Mouse (Mus musculus) small intestine, adult 2 months (tissue): ENCODE results near the gene Srcin1. TPM values are rescaled to one million over a fixed set of nuclear protein-coding genes. Genes with fewer than 3 reads are reported as not detected.
A peak's percentile ranks its signal among the peaks of the same experiment; 100 is the strongest.

Experiments
- H3K27ac ChIP-seq: fragments of 200-500 bp; 2 replicates; pipeline ENCODE4 v1.5.1; 2012; ENCODE audit warnings: low read depth, low read length, control low read depth, inconsistent platforms; ENCODE audit not compliant: insufficient read depth
- H3K27me3 ChIP-seq: fragments of 200-500 bp; 2 replicates; pipeline ENCODE4 v1.6.1; 2012; ENCODE audit warnings: mild to moderate bottlenecking, moderate library complexity, low read length, inconsistent platforms; ENCODE audit not compliant: control insufficient read depth, insufficient read depth
- H3K36me3 ChIP-seq: fragments of 200-500 bp; 2 replicates; pipeline ENCODE4 v1.6.1; 2012; ENCODE audit warnings: mild to moderate bottlenecking, low read length, control low read depth, inconsistent platforms; ENCODE audit not compliant: control insufficient read depth, insufficient read depth
- H3K4me1 ChIP-seq: fragments of 200-500 bp; 2 replicates; pipeline ENCODE4 v1.6.1; 2012; ENCODE audit warnings: low read length, inconsistent platforms, mixed read lengths; ENCODE audit not compliant: control insufficient read depth, insufficient read depth, insufficient read length
- H3K4me3 ChIP-seq: fragments of 200-500 bp; 2 replicates; pipeline ENCODE4 v1.5.1; 2012; ENCODE audit warnings: low read depth, mild to moderate bottlenecking, control low read depth, inconsistent platforms, low read length, moderate library complexity
- CTCF ChIP-seq: fragments of 200-500 bp; IDR thresholded peaks from 2 replicates; pipeline ENCODE4 v1.5.1; 2012; ENCODE audit warnings: low read depth, mild to moderate bottlenecking, control low read depth, inconsistent platforms, low read length, moderate library complexity, mixed read lengths; ENCODE audit not compliant: insufficient replicate concordance, insufficient read length; ENCODE audit errors: extremely low read depth
- POLR2A ChIP-seq: fragments of 200-500 bp; IDR thresholded peaks from 2 replicates; pipeline ENCODE4 v1.6.1; 2012; ENCODE audit warnings: low read depth, mild to moderate bottlenecking, control low read depth, inconsistent platforms, low read length, moderate library complexity
- WGBS: fragments of 180-500 bp; shearing (Covaris S2); methylation state at CpG from one replicate; pipeline ENCODE4 v1.1.7; 2018; 5-methylcytosine and 5-hydroxymethylcytosine counted together
- polyA plus RNA-seq: library from polyadenylated mRNA; depleted of rRNA; stranded (reverse); fragments of >200 nt; gene quantifications from 2 replicates; pipeline ENCODE4 v1.2.3, GENCODE M21; 2012

The Srcin1 gene
- polyA plus RNA-seq, 1 experiment = 0.53 TPM

DNA sequence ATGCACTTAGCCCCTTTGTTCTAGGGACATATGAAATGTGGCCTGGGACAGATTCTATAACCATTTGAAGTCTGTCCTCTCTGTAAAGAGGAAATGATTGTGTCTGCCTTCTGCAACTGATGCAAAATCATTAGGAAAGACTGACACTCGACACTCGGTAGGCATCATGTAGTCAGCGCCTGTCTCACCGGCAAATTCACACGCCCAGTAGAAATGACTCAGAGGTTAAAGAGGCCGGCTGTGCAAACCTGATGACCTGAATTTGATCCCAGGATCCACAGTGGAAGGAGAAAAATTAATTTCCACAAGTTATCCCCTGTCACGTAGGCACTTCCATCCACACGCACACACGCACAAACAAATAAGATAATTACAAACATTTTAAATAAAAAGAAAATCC lies 51.7 kb downstream of the Srcin1 start:
- WGBS = 42% methylated on average over 9 of the region's 9 CpGs
- Histone ChIP-seq H3K4me1 (peaks cover 5% of the 10 kb centered on the region), H3K27ac (no peak overlapping the region), H3K4me3 (no peak overlapping the region), H3K27me3 (no peaks in the 10 kb centered on the region), H3K36me3 (no peaks in the 10 kb centered on the region)
- no peak for TF ChIP-seq CTCF

DNA sequence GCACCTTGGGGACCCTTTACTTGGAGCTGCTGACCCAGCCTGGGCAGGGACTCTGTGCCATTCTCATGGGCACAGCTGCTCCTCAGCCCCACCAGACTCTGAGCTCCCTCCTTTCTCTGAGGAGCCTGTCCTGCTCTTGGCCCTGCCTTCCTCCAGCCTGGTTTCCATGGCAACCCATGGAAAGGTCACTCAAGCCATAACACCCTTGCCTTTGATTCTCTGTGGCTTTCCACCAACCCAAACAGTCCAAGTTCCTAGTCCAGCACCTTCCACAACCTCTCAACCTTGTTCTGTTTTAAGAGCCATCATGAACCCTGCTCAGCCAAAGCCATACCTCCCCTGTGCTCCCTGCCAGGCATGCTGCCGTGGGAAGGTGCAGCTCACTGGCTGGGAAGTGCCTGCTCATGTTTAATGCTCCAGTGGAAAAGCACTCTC lies 52.1 kb downstream of the Srcin1 start:
- Histone ChIP-seq H3K4me3 (no peak overlapping the region), H3K4me1 (peaks cover 3% of the 10 kb centered on the region), H3K27ac (no peak overlapping the region), H3K36me3 (no peaks in the 10 kb centered on the region), H3K27me3 (no peaks in the 10 kb centered on the region)
- WGBS = 9% methylated on average over 1 of the region's 1 CpGs
- TF ChIP-seq POLR2A = no peak

DNA sequence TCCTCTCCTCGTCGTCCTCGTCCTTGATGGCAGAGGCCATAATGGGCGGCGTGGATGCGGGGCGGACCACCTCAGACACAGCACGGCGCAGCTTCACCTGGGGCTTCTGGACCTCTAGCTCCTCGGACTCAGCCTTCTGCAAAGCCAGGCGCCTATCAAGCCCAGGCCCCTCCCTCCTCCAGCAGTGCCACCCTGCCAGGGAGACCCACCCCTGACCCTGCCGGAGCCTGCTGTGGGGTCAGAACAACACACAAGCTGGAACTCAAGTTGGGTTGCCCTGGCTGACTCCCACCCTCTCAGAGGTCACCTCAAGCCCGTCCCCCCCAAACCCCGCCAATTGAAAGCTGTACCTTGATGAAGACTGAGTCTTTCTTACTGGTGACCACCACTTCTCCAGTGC lies 52.9 kb downstream of the Srcin1 start:
- H3K27ac ChIP-seq = no peak overlapping the region
- H3K27me3 ChIP-seq = no peaks in the 10 kb centered on the region
- H3K4me1 ChIP-seq = no peaks in the 10 kb centered on the region; the same call in none of the 2 replicates
- H3K4me3 ChIP-seq = no peak overlapping the region
- 81% methylated on average over 14 of the region's 14 CpGs for WGBS
- TF ChIP-seq CTCF = no peak
- TF ChIP-seq POLR2A = no peak
- no peaks in the 10 kb centered on the region for H3K36me3 ChIP-seq

DNA sequence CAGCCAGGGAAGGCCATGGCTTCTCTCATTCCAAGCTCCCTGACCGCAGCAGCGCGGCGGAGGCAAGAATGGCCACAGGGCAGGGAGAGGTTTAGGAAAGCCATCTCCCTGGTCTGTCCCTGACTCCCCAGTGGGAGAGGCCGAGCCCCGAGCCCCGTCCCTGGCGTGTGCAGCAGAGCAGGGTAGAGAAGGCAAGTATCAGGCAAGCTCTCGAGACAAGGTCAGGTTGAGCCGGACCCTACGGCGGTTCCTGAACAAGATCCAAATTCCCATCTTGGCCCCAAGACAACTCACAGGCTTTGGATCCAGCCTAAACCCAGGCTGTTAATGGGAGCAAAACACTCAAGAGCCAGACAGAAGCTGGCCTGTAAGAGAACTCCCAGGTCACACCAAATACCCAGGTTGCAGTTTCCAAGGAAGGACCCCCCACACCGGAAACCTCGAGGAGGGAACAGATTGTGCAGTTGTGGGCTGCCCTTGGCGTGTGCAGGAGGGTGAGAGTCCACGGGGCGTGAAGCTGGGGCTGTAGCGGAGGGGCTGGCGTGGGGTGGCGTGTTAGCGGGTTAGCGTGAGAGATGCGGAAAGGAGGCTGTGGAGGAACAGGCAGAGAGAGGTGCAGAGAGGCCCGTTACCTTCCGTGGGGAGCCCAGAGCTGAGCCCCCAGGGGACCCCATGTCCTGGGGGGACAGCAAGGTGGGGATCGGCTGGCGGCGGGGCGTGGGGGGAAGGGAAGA lies 54.1 kb downstream of the Srcin1 start:
- H3K27ac ChIP-seq = no peak overlapping the region
- TF ChIP-seq POLR2A (no peak), CTCF (no peak)
- H3K36me3 ChIP-seq = no peaks in the 10 kb centered on the region
- H3K4me3 ChIP-seq = no peak overlapping the region
- no peaks in the 10 kb centered on the region; the same call in 1 of the 2 replicates for H3K4me1 ChIP-seq
- 82% methylated on average over 29 of the region's 29 CpGs for WGBS
- H3K27me3 ChIP-seq = no peaks in the 10 kb centered on the region

DNA sequence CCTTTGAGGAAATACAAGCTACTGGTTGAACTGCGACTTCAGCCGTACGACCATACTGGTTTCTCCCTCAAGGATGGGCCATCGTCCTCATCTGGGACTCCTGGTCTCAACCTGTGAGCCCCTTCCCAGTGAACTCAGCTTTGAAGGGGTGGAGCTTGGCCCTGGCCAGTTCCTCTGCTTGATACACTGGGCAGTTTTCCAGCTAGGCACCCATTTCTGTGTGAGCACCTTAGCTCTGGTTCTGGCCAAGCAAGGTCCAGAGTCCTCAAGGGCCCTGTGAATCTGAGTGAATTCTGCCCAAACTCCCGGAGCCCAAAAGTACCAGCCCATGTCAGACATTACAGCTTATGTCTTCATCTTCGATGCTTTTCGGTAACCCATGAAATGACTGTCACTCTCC lies 55.4 kb downstream of the Srcin1 start:
- WGBS = 86% methylated on average over 7 of the region's 7 CpGs
- Histone ChIP-seq H3K4me1 (no peaks in the 10 kb centered on the region; the same call in 1 of the 2 replicates), H3K27me3 (peaks cover 2% of the 10 kb centered on the region; the same call in 1 of the 2 replicates), H3K4me3 (no peak overlapping the region), H3K36me3 (no peaks in the 10 kb centered on the region), H3K27ac (no peak overlapping the region)
- TF ChIP-seq POLR2A (no peak), CTCF (no peak)

DNA sequence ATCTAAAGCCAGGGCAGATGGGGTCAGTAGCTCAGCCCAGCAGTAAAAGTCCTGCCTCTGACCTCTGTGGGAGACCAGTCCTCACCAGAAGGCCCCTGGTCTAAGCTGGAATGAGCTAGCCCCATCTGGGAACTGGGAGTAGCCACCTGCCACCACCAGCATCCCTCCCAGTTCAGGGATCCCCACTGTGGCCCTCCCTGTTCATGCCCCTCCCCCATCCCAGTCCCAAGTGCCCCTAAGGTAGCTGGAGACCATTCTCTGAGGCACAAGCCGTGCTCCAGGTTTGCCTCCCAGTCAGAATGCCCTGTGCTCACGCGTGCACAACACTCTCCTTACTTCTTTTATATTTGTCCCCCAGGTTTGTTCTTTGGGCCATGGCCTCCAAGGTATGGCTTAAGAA lies 62.9 kb downstream of the Srcin1 start:
- Histone ChIP-seq H3K27ac (no peak overlapping the region), H3K27me3 (peaks cover 3% of the 10 kb centered on the region; the same call in 1 of the 2 replicates), H3K4me3 (no peak overlapping the region), H3K36me3 (no peaks in the 10 kb centered on the region), H3K4me1 (no peaks in the 10 kb centered on the region)
- TF ChIP-seq CTCF (no peak), POLR2A (no peak)
- WGBS = 84% methylated on average over 3 of the region's 3 CpGs

DNA sequence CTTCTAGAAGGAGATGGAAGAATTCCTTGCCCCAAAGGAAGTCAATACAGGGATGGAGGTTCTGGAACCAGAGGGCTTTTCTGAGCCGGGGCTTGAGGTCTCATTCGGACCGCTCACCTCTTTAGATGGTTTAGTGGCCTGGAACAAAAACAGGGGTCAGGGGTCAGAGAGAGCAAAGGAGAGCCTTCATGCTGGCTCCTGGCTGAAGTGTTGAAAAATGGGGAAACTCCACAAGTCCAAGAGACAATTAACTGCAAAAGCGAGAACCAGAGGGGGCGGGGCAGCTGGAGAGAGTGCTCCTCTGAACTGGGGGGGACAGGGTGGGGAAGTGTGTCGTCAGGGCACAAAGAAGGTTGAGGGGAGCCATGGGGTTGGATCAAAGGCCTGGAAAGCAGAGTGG lies 63.5 kb downstream of the Srcin1 start:
- WGBS = 77% methylated on average over 6 of the region's 6 CpGs

More for the DNA sequence above, 63.5 kb downstream of the Srcin1 start:
- no peak overlapping the region for H3K27ac ChIP-seq
- H3K4me1 ChIP-seq = no peaks in the 10 kb centered on the region
- peak overlapping the region; percentile 28; the same call in 1 of the 2 replicates for H3K4me3 ChIP-seq
- peaks cover 3% of the 10 kb centered on the region; the same call in 1 of the 2 replicates for H3K27me3 ChIP-seq
- TF ChIP-seq CTCF = no peak
- H3K36me3 ChIP-seq = no peaks in the 10 kb centered on the region
